Mouse (Mus musculus): ENCODE results near the gene Gm20388. TPM values are rescaled to one million over a fixed set of nuclear protein-coding genes. Genes with fewer than 3 reads are reported as not detected.

Gm20388 gene
- total RNA-seq, 1 experiment from 2014 or later = 35.7 TPM

DNA sequence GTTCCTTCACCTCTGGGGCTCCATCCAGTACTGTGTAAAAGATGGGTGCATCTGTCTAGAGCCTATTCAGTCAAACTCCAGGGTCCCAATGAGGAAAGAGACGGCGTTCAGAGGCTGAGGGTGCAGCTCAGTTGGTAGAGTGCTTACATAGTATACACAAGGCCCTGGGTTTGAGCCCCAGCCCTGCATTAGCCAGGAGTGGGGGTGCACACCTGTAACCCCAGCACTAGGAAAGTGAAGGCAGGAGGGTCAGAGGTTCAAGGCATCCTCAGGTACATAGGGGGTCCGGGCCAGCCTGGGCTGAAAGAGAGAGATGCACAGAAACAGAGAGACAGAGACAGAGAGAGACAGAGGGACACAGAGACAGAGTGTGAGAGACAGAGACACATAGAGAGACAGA lies 302.6 kb downstream of the Gm20388 start:
- ATAC-seq (replicated peaks; ENCODE audit: low read depth, poor library complexity, severe bottlenecking) = no peak

DNA sequence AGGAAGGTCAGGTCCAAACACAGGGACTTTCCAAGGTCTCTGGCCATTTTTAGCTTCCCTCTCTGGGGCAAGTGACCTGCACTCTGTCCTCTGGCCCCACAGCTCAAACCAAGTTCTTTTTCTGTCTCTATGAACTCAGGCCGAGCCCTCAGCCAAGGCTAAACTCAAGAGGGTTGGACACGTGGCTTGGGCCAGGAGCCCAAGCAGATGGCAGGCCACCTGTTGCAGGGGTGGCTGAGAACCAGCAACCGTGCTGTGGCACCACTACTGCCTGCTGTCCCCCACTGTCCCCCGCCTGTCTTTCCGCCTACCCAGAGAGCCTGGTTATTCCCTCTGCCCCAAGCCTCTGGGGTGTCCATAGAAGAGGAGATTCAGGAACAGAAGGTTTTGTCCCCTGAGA lies 303.3 kb downstream of the Gm20388 start:
- no peak for ATAC-seq (replicated peaks; ENCODE audit: low read depth, poor library complexity, severe bottlenecking)

- ATAC-seq (replicated peaks; ENCODE audit: low read depth, poor library complexity, severe bottlenecking) = no peak
These were observed 304.9 kb downstream of the Gm20388 start for GRCm38 (mm10) chr8:120215416-120216141.

DNA sequence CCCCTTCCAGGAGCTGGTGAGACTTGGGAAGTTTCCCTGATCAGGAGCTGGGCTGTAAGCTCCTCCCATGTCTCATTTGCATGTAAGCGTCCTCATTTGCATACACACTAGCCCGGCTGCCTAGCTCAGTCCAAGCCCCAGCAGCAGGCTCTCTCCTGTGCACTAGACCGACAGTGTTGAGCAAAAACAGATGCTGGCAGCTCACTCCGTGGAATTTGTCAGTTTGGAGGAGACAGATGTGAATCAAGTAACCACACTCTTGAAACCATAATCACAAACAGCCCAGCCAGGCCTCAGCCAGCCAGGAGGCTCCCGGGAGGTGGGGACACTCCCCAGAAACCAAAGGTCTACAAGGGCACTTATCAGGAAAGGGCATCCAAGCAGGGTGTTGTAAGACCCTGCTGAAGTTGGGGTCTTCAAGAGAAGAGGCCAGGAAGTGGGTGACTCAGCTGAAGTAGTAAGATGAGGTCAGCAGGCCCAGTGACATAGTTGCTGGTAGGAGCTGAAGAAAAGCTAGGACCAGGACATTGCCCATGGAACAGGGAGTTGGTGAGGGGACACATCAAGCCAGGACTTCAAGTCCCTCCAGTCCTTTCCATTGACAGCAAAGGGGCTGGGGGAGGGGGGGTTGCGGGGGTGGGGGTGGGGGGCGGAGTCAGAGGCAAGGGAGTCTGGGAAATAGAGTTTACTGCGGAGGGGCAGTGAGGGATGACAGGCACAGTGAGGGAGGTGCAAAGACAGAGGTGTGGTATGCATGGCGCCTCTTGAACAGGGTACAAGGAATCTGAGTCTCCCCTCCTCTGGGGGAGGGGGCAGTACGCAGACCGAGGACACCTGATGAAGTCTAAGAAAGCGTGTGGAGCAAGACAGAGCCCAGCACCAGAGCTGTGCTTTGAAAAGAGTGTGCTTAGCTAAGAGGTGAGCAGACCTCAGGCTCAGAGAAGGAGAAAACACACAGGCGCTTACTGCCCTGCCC lies 306.5 kb downstream of the Gm20388 start:
- peak; percentile 73 for ATAC-seq (replicated peaks; ENCODE audit: low read depth, poor library complexity, severe bottlenecking)

GRCm38 (mm10) chr8:120222548-120222947 lies 311.9 kb downstream of the Gm20388 start:
- no peak for ATAC-seq (replicated peaks; ENCODE audit: low read depth, poor library complexity, severe bottlenecking)

- ATAC-seq (replicated peaks; ENCODE audit: low read depth, poor library complexity, severe bottlenecking) = peak; percentile 43
These were observed 314.1 kb downstream of the Gm20388 start for GRCm38 (mm10) chr8:120224521-120225420.

DNA sequence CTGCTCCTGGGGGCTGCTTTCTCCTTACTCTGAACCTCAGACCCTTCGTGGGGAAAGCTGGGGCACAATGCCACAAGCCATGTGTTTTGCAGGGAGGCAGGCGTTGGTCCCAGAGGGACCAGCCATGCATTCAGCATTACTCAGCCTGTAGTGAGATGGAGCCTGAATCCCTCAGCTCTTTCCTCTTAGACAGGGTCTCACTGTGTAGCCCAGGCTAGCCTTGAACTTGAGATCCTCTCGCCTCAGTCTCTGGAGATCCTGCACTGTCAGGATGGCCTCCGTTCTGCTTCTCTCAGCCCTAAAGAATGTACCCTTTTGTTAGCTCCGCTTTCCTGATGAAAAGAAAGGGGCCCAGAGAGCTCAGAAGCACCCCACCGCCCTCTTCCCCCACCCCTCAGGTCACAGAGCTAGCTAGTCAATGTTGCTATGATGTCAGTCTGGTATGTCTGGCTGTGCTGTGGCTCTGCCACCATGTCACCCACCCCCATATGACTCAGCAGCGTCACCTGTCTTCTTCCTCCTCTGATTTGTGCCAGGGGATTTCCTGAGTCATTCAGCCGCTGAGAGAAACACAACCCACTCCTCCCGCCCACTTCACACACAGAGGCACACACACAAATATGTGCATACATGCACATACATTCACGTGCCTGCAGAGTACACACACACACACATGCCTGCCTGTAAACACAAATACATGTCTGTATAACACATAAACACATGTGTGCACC lies 314.9 kb downstream of the Gm20388 start:
- peak; percentile 38 for ATAC-seq (replicated peaks; ENCODE audit: low read depth, poor library complexity, severe bottlenecking)

- no peak for ATAC-seq (replicated peaks; ENCODE audit: low read depth, poor library complexity, severe bottlenecking)
These were observed 316.3 kb downstream of the Gm20388 start for GRCm38 (mm10) chr8:120226700-120227577.

DNA sequence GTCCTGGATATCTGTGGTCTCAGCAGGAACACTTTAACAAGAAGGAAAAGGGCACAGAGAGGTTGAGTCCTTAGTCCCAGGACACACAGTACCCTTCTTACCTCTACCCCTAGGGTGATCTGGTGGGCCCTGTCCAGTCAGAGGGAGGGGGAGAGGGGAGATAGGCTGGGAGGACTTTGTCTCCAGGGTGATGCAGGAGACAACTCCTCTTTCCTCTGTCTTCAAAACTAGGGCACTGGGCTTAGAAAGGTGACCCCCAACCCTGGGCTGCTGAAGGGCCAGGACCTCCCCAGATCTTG lies 316.9 kb downstream of the Gm20388 start:
- no peak for ATAC-seq (replicated peaks; ENCODE audit: low read depth, poor library complexity, severe bottlenecking)

- ATAC-seq (replicated peaks; ENCODE audit: low read depth, poor library complexity, severe bottlenecking) = peak; percentile 47
These were observed 317.4 kb downstream of the Gm20388 start, which contains the start of gene Gse1 for GRCm38 (mm10) chr8:120227891-120228591. Gene Gse1 (plus strand): TSS chr8:120228456.

- ATAC-seq (replicated peaks; ENCODE audit: low read depth, poor library complexity, severe bottlenecking) = no peak
These were observed 318.3 kb downstream of the Gm20388 start for GRCm38 (mm10) chr8:120228781-120229573.

DNA sequence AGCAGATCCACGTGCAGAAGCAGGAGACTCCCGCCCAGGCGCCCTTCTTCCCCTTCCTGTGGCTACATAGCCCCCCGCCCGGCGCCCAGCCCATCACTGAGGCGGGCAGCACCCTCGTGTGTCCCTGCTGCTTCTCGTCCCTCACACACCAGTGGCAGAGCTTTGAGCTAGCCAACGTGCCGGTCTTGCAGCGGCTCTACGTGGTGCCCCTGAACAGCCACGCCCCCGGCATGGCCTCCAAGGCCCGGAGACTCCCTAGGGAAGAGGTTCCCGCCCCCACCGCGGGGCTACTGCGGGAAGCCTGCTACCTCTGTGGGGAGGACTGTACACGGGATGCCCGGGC lies 318.9 kb downstream of the Gm20388 start:
- ATAC-seq (replicated peaks; ENCODE audit: low read depth, poor library complexity, severe bottlenecking) = 0 out of 2 replicates have a peak, but pooled peaks have one; percentile 1

GRCm38 (mm10) chr8:120230081-120230480 lies 319.4 kb downstream of the Gm20388 start:
- ATAC-seq (replicated peaks; ENCODE audit: low read depth, poor library complexity, severe bottlenecking) = peak; percentile 0; the same call in 1 of the 2 replicates

- ATAC-seq (replicated peaks; ENCODE audit: low read depth, poor library complexity, severe bottlenecking) = peak; percentile 66
These were observed 320.3 kb downstream of the Gm20388 start for GRCm38 (mm10) chr8:120230715-120231614.

DNA sequence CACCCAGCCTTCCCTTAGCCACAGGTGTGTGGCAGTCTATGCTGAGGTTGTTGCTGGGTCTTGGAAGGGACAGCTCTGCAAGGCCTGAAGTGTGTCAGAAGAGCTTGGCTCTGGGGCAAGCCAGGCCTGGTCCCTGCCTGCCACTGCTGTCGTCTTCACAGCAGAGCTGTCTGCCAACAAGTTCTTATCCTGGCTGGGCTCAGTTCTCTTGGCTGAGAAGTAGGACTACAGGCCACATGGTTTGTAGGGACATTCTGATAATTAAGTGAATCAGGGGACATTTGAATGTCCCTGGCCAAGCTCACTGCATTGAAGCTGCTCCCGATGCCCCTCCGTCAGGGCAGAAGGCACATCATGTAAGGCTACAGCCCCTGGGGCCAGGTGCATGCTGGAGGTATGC lies 321.2 kb downstream of the Gm20388 start:
- no peak for ATAC-seq (replicated peaks; ENCODE audit: low read depth, poor library complexity, severe bottlenecking)

DNA sequence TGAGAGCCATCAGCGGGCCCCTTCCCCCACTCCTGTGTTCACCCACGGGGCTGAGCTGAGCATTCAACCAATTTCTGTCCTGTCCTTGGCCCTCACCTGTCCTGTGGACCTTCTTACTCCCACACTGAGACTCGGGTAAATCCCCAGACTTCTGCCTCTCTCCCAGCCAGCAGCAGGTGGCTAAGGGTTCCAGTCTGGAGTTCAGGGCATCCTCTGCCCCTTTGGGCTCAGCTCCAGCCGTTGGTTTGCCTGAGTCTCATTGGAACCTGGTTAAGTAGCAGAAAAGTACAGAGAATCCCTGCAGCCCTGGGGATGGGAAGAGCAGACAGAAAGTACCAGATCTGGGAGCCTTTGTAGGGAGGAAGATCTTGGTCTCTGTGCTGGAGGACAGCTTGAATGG lies 321.8 kb downstream of the Gm20388 start:
- ATAC-seq (replicated peaks; ENCODE audit: low read depth, poor library complexity, severe bottlenecking) = no peak

All from common myeloid progenitor, adult 5-6 weeks (primary cell).